Mouse (Mus musculus): ENCODE data around the gene Sdhb. TPM values are rescaled to one million over a fixed set of nuclear protein-coding genes. Genes with fewer than 3 reads are reported as not detected.

Gene Sdhb
- polyA plus RNA-seq, 1 experiment from 2014 or later, result 442 TPM

DNA sequence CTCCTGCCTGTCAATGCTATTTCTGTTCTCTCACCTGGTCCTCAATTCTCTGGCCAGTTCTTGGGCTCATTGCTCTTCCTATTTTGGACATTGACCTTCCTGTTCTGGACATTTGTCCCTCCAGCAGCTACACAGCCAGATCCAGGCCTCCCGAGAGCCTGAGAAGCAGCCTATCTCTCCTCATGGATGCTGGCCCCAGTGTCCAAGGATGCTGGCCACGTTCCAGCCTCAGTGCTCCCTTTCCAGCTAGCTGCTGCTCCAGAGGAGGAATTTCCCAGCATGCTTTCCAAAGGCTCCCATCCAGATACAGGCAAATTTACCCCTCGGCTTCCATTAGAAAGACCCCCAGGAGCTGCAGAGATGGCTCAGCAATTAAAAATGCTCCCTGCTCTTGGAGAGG, 10.4 kb upstream of the Sdhb start:
- H3K9ac ChIP-seq, result no peak overlapping the region
- H3K27me3 ChIP-seq (replicated peaks), result no peaks in the 10 kb centered on the region
- H3K36me3 ChIP-seq (replicated peaks), result no peaks in the 10 kb centered on the region
- no peak overlapping the region for H3K4me3 ChIP-seq
- no peak overlapping the region for H3K4me2 ChIP-seq
- no peak overlapping the region for H3K27ac ChIP-seq
- WGBS, result 74% methylated on average over 3 of the region's 3 CpGs
- H3K4me1 ChIP-seq, result no peaks in the 10 kb centered on the region
- no peaks in the 10 kb centered on the region for H3K9me3 ChIP-seq
- no peak for ATAC-seq (replicated peaks)

DNA sequence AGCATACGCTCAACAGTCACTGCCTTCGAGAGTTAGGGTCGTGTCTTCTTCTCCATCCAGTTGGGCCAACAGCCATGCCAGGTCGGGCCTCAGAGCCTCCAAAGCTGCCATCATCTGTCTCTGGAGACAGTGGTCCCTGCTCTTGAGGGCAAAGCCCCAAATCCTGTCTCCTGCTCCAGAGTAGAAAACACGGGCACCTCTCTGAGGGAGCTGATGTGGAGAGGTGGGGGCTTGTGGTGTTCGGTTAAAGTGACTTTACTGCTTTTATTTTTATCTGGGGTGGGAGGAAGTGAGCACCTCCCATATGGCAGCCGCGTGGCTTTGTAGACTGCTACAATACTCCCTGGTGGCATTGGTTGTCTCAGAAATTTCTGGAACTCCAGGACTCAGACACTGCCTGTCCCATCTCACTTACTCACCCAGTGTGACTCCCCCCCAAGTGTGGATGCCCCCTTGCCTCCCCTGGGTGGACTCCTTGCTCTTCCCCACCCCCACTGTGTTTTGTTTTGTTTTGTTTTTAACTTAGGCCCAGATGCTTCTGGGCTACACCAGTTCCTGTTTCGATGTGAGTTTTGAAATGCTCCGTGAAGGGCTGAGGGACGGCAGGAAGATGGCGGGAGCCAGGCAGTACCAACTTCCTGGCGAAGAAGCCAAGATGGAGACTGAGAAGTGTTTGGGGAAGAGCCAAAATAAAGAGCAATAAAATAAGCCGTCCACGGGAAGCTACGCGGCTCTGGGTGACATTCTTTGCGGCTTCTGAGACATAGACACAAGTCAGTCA, 9.0 kb upstream of the Sdhb start:
- Histone ChIP-seq H3K4me3 (no peak overlapping the region), H3K4me1 (peaks cover 4% of the 10 kb centered on the region), H3K9me3 (no peaks in the 10 kb centered on the region), H3K36me3 (replicated peaks) (no peaks in the 10 kb centered on the region), H3K9ac (no peak overlapping the region), H3K4me2 (no peak overlapping the region), H3K27ac (no peak overlapping the region), H3K27me3 (replicated peaks) (no peaks in the 10 kb centered on the region)
- WGBS, result 91% methylated on average over 18 of the region's 18 CpGs
- no peak for ATAC-seq (replicated peaks)

DNA sequence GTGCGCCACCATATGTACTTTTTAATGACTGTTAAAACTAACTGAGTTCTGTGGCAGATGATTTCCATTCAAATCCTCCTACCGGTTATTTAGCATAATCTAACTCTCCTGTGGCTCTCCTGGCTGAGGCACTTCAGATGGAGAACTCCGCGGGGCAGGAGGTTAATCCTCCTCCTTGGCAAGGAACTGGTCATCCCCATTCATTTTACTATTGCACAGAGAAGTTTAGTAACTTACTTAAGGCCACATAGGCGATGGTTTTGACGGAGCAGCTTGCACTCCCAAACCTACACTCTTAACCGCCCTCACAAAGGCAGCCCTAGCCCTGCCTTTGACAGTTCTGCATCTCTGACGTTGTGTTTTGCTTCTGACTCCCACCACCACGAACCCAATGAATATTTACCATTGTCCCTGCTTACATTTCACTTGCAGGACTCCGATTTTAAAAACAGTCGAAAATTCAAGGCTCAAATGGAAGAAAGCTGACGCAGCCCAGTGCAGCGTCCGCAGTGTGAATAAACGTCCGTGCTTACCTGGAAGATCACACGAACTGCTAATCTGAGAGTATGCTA, 3.8 kb upstream of the Sdhb start:
- Histone ChIP-seq H3K36me3 (replicated peaks) (no peaks in the 10 kb centered on the region), H3K4me3 (peak overlapping the region; percentile 45), H3K27ac (peak overlapping the region; percentile 78), H3K4me1 (peaks cover 22% of the 10 kb centered on the region), H3K9ac (peak overlapping the region; percentile 54), H3K9me3 (no peaks in the 10 kb centered on the region), H3K4me2 (peak overlapping the region; percentile 85), H3K27me3 (replicated peaks) (no peaks in the 10 kb centered on the region)
- 3% methylated on average over 17 of the region's 17 CpGs for WGBS
- ATAC-seq (replicated peaks), result no peak

DNA sequence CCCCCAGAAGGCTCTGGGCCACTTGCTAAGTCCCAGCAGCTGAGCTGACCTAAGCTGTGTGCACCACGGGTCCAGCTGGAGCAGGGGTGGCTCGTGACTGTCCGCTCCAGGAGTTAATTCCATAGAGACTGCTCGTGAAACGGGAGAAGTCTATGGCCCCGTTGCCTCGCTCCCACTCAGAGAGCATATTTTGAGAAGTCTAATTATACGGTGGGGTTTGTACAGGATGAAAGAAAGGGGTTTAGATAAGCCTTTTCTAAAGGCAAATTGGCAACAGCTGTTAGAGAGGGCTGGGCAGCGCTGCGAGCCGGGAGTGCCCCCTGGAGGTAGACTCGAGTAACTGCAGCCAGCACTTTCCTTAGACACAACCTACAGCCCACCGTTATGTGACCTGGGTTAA, 3.3 kb upstream of the Sdhb start:
- H3K36me3 ChIP-seq (replicated peaks), result no peaks in the 10 kb centered on the region
- peaks cover 27% of the 10 kb centered on the region for H3K4me1 ChIP-seq
- no peaks in the 10 kb centered on the region for H3K9me3 ChIP-seq
- H3K4me3 ChIP-seq, result peak overlapping the region; percentile 45
- peak overlapping the region; percentile 78 for H3K27ac ChIP-seq
- H3K4me2 ChIP-seq, result peak overlapping the region; percentile 85
- H3K9ac ChIP-seq, result peak overlapping the region; percentile 54
- under 1% methylated on average over 13 of the region's 13 CpGs for WGBS
- no peaks in the 10 kb centered on the region for H3K27me3 ChIP-seq (replicated peaks)
- peak; percentile 16 for ATAC-seq (replicated peaks)

DNA sequence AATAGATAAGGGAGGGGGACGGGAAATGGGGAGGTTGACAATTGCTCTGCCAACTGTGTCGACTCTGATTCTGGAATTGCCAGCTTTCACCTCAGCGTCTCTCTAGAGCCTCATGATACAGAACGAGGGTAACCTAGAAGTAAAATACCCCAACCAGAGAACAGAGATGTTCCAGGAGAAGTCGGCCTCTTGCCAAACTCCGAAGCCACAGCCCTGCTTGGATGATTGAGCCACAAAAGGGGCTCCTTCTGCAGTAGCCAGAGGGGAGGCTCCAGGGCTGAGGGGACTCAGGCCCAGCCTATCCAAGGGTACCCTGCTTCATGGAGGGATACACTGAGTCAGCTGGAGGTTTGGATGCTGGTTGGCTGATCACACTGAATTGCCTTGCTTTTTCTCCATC, 2.7 kb upstream of the Sdhb start:
- H3K27me3 ChIP-seq (replicated peaks), result no peaks in the 10 kb centered on the region
- WGBS, result 64% methylated on average over 6 of the region's 6 CpGs

GRCm38 (mm10) chr4:140959128-140959679, 1.8 kb upstream of the Sdhb start:
- H3K4me2 ChIP-seq, result no peak overlapping the region
- H3K27ac ChIP-seq, result no peak overlapping the region
- peaks cover 40% of the 10 kb centered on the region for H3K4me1 ChIP-seq
- no peak overlapping the region for H3K9ac ChIP-seq
- WGBS, result 85% methylated on average over 7 of the region's 7 CpGs
- H3K36me3 ChIP-seq (replicated peaks), result no peaks in the 10 kb centered on the region
- no peak overlapping the region for H3K4me3 ChIP-seq
- no peak for ATAC-seq (replicated peaks)
- no peaks in the 10 kb centered on the region for H3K9me3 ChIP-seq
- no peaks in the 10 kb centered on the region for H3K27me3 ChIP-seq (replicated peaks)

More for the DNA sequence above, 2.7 kb upstream of the Sdhb start:
- no peak overlapping the region for H3K27ac ChIP-seq
- H3K4me3 ChIP-seq, result no peak overlapping the region
- H3K9me3 ChIP-seq, result no peaks in the 10 kb centered on the region
- no peak for ATAC-seq (replicated peaks)
- no peak overlapping the region for H3K9ac ChIP-seq
- H3K4me2 ChIP-seq, result no peak overlapping the region
- peaks cover 33% of the 10 kb centered on the region for H3K4me1 ChIP-seq
- H3K36me3 ChIP-seq (replicated peaks), result no peaks in the 10 kb centered on the region

- Histone ChIP-seq H3K4me2 (peak overlapping the region; percentile 79; the same call in 1 of the 2 replicates), H3K36me3 (replicated peaks) (no peaks in the 10 kb centered on the region), H3K4me1 (peaks cover 47% of the 10 kb centered on the region), H3K9ac (no peak overlapping the region), H3K27ac (no peak overlapping the region), H3K9me3 (no peaks in the 10 kb centered on the region), H3K27me3 (replicated peaks) (no peaks in the 10 kb centered on the region), H3K4me3 (no peak overlapping the region)
- WGBS, result 84% methylated on average over 10 of the region's 10 CpGs
- ATAC-seq (replicated peaks), result no peak
Measured at GRCm38 (mm10) chr4:140959715-140960479, 1.1 kb upstream of the Sdhb start.

DNA sequence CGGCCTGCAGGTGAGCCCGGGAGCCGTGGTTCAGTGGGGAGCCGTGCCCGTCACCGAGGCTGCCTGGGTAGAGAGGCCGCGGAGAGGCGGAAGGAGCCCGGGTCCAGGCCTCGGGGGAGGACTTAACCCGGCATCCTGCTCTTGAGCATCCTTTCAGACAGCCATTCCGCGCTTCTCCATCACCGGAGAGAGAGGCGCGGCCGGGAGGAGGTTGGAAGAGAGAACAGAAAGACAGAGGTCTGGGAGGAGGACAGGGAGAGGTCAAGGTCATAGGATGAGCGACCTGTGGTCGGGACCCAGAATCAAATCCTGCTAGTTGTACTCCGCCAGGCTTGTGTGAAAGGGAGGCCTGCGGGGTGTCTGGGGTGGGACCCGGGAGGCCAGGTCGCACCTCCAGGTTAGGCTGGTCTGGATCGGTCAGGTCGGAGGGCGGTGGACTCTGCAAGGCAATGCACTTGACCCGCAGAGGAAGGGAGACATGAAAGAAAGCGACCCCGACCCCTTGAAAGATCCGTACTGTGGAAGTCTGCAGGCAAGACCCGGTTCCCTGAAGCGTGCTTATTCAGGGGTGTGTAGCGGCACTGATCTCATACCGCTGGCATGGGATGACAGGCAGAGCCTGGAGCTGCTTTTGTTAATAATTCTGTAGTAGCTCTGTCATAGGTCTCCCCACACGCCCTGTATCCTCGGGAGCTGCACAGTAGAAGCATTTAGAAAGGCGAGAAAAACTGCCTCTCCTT, 634 bp downstream of the Sdhb start:
- 1% methylated on average over 38 of the region's 38 CpGs for WGBS
- H3K36me3 ChIP-seq (replicated peaks), result no peaks in the 10 kb centered on the region
- H3K9me3 ChIP-seq, result no peaks in the 10 kb centered on the region
- peaks cover 48% of the 10 kb centered on the region for H3K4me1 ChIP-seq
- H3K9ac ChIP-seq, result peak overlapping the region; percentile 93
- H3K27ac ChIP-seq, result peak overlapping the region; percentile 91
- ATAC-seq (replicated peaks), result peak; percentile 11
- H3K4me2 ChIP-seq, result peak overlapping the region; percentile 79
- H3K27me3 ChIP-seq (replicated peaks), result no peaks in the 10 kb centered on the region
- H3K4me3 ChIP-seq, result peak overlapping the region; percentile 89

DNA sequence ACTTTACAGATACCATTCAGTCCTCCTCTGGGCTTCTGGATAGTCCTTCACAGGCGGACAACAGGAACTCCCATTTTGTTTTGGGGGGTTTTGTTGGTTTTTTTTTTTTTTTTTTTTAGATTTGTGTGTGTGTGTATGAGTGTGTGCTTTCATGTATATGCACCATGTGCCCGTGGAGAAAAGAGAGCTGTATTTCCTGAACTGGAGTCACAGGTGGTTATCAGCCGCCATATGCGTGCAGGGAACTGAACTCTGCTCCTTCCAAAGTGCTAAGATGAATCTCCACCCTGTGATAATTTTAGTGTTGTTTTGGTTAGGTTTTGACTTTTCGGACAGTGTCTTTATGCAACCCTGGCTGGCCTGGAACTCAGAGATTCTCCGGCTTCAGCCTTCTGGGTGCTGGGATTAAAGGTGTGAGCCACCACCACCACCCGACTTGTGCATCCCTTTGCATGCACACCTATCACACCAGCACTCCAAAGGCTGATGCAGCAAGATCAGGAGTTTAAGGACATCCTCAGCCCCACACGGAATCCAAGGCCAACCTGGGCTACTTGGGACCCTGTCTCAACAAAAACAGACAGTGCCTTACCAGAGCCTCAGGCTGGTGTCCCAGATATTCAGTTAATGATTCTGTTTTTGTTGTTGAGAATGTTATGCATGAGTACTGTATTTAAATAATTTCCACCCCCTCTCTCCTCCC, 1.4 kb downstream of the Sdhb start:
- peak overlapping the region; percentile 89 for H3K4me3 ChIP-seq
- no peaks in the 10 kb centered on the region for H3K27me3 ChIP-seq (replicated peaks)
- H3K4me2 ChIP-seq, result peak overlapping the region; percentile 79
- H3K9me3 ChIP-seq, result no peaks in the 10 kb centered on the region
- H3K36me3 ChIP-seq (replicated peaks), result no peaks in the 10 kb centered on the region
- peak overlapping the region; percentile 91; the same call in 1 of the 2 replicates for H3K27ac ChIP-seq
- 74% methylated on average over 8 of the region's 8 CpGs for WGBS
- ATAC-seq (replicated peaks), result no peak
- H3K4me1 ChIP-seq, result peaks cover 41% of the 10 kb centered on the region
- H3K9ac ChIP-seq, result peak overlapping the region; percentile 93

- peaks cover 37% of the 10 kb centered on the region for H3K4me1 ChIP-seq
- no peak overlapping the region; the same call in 1 of the 2 replicates for H3K4me3 ChIP-seq
- H3K9me3 ChIP-seq, result no peaks in the 10 kb centered on the region
- H3K9ac ChIP-seq, result no peak overlapping the region; the same call in 1 of the 2 replicates
- H3K27ac ChIP-seq, result no peak overlapping the region
- H3K36me3 ChIP-seq (replicated peaks), result 0 out of 2 replicates have a peak, but pooled peaks cover 3% of the 10 kb centered on the region
- ATAC-seq (replicated peaks), result no peak
- H3K27me3 ChIP-seq (replicated peaks), result no peaks in the 10 kb centered on the region
- peak overlapping the region; percentile 79; the same call in 1 of the 2 replicates for H3K4me2 ChIP-seq
- WGBS, result 49% methylated on average over 5 of the region's 5 CpGs
Measured at GRCm38 (mm10) chr4:140962950-140963349, 1.9 kb downstream of the Sdhb start.

DNA sequence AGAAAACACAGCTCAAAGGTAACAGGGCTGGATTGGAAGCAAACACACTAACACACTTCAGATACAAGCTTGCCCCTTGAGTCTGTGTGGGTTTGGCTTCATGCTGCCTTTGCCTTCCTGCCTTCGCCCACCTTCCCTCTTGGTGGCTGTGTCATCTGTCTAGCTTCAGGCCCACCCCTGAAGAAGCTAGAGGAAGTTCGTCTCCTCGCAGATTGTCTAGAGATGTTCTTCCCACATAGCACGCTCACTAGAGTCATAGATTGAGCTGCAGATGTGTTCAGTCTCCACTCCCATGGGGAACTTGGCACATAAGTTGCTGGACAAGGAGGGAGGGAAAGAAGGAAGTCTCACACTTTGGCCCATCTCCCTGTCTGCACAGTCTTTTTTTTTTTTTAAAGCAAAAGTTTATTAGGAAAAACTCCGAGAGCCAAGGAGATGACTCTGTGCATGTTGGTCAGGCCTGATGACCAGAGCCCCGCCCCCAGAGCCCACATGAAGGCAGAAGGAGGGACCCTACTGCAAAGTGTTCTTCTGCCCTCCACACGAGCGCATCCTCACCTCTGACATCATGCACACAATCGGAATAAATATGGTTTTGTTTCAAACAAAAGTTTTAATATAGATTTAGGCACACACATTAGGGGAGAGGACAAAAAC, 3.1 kb downstream of the Sdhb start:
- ATAC-seq (replicated peaks), result no peak
- Histone ChIP-seq H3K9ac (no peak overlapping the region), H3K27ac (peak overlapping the region; percentile 33; the same call in 1 of the 2 replicates)

More for the DNA sequence above, 3.1 kb downstream of the Sdhb start:
- H3K9me3 ChIP-seq, result no peaks in the 10 kb centered on the region
- H3K4me2 ChIP-seq, result no peak overlapping the region
- peaks cover 37% of the 10 kb centered on the region for H3K4me1 ChIP-seq
- H3K36me3 ChIP-seq (replicated peaks), result 0 out of 2 replicates have a peak, but pooled peaks cover 3% of the 10 kb centered on the region
- no peak overlapping the region for H3K4me3 ChIP-seq
- no peaks in the 10 kb centered on the region for H3K27me3 ChIP-seq (replicated peaks)
- WGBS, result 85% methylated on average over 9 of the region's 9 CpGs
